Mouse (Mus musculus): ENCODE measurements at regions not wholly inside any gene's neighbourhood (a gene's known extent, or its start where the extent isn't known, plus 50 kb on each side); places are given as distances from the start of the nearest gene placed in this dataset.
A peak's percentile ranks its signal among the peaks of the same experiment; 100 is the strongest.

DNA sequence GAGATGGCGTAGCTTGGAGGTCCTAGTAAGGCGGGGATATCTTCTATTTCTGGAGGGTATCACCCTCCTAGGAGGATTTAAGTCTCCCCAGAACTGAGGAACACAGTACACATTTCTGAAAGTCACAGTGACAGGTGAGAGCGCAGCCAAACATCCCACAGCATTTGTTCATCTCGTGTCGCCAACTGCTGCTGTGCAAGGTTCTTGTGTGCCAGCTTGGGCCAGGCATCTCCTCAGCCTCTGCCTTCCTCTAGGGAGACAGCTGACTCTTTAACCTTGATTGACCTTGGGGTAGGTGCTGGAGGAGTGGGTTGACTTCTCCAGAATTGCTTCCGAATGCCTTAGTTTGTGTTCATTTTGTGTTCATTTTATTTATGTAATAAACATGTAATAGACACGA, 291.2 kb downstream of the Sec16b start:
- Histone ChIP-seq H3K4me1 (replicated peaks; ENCODE audit: control insufficient read depth, insufficient read depth, low read length) (no peaks in the 10 kb centered on the region), H3K9ac (ENCODE audit: low read depth, low read length) (no peak overlapping the region), H3K4me3 (ENCODE audit: low read depth, low read length) (no peak overlapping the region), H3K27me3 (ENCODE audit: control insufficient read depth, insufficient read depth, low read length) (no peaks in the 10 kb centered on the region), H3K4me2 (replicated peaks; ENCODE audit: low read depth, low read length) (no peak overlapping the region), H3K36me3 (ENCODE audit: control insufficient read depth, insufficient read depth, low read length) (no peaks in the 10 kb centered on the region), H3K27ac (ENCODE audit: low read depth, low read length) (no peak overlapping the region), H3K9me3 (ENCODE audit: control insufficient read depth, low read length) (no peaks in the 10 kb centered on the region)
- no peak for ATAC-seq (ENCODE audit: low FRiP score)
- WGBS = 96% methylated on average over 7 of the region's 7 CpGs
- DNase-seq (ENCODE audit: low spot score) = no peak

DNA sequence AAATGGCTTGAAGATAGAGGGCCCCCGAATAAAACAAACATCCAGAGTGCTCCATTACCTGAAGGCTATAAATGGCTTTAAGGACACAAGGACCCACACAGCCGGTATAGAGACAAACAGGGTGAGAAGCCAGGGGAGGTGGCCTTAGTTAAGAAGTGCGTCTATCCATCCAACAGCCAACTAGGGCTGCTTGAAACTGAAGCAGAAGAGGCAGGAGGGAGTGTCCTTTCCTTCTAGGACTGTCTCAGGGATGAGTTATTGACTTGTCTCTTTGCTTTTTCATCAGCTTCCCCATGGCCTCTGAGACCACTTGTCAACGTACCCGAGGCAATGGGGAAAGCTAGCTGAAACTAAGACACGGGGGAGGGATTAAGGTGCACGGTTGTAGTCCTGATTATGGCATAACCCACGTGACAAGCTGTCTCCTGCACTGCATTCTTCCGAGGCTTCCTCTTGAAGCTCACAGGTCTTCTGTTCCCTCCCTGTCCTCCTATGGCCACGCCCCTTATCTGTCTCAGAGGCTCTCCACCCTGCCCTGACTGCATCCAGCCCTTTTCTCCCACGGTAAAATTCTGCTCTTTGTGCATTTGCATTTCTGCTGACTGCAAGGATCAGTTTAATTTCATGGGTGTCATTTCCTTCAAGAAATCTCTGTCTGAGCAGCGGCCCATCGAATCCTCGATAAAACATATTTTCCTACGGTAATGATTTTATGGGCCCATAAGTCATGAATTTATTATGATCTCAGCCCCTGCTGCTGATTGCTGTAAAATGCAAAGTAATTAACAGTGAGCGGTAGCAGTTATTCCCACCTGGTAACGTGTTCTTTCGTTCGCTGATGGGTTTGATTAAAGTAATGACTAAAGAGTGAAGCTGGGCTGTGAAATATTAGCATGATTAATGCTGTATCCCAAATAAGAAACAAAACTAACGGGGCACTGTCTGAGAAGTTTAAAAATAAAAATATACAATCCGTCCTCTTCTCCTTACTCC, 292.3 kb downstream of the Sec16b start:
- Histone ChIP-seq H3K27ac (ENCODE audit: low read depth, low read length) (no peak overlapping the region), H3K4me3 (ENCODE audit: low read depth, low read length) (no peak overlapping the region), H3K9me3 (ENCODE audit: control insufficient read depth, low read length) (no peaks in the 10 kb centered on the region), H3K4me2 (replicated peaks; ENCODE audit: low read depth, low read length) (no peak overlapping the region), H3K36me3 (ENCODE audit: control insufficient read depth, insufficient read depth, low read length) (no peaks in the 10 kb centered on the region), H3K27me3 (ENCODE audit: control insufficient read depth, insufficient read depth, low read length) (no peaks in the 10 kb centered on the region), H3K9ac (ENCODE audit: low read depth, low read length) (no peak overlapping the region), H3K4me1 (replicated peaks; ENCODE audit: control insufficient read depth, insufficient read depth, low read length) (no peaks in the 10 kb centered on the region)
- 74% methylated on average over 21 of the region's 21 CpGs for WGBS
- DNase-seq (ENCODE audit: low spot score) = peak; percentile 3
- ATAC-seq (ENCODE audit: low FRiP score) = 0 out of 2 replicates have a peak, but pooled peaks have one; percentile 45

DNA sequence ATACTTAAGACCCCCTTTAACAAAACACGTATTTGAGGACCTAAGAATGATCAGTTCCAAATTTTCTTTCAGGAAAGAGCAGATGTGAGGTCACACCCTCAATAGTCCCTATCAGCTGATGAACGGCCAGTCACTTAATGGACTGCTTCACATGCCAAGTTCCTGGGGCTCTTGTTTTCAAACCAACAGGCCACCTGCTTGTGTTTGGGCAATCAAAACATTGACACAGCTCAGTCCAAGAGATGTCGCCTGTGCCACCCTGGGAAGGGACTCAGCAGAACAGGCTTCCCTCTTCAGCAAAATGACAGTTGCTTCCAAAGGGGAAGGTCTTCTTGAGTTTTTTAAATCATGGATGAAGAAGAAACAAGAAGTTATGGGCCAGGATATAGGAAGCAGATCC, 294.6 kb downstream of the Sec16b start:
- Histone ChIP-seq H3K4me2 (replicated peaks; ENCODE audit: low read depth, low read length) (no peak overlapping the region), H3K27me3 (ENCODE audit: control insufficient read depth, insufficient read depth, low read length) (no peaks in the 10 kb centered on the region), H3K9me3 (ENCODE audit: control insufficient read depth, low read length) (no peaks in the 10 kb centered on the region), H3K36me3 (ENCODE audit: control insufficient read depth, insufficient read depth, low read length) (no peaks in the 10 kb centered on the region), H3K4me1 (replicated peaks; ENCODE audit: control insufficient read depth, insufficient read depth, low read length) (no peaks in the 10 kb centered on the region), H3K4me3 (ENCODE audit: low read depth, low read length) (no peak overlapping the region), H3K9ac (ENCODE audit: low read depth, low read length) (no peak overlapping the region), H3K27ac (ENCODE audit: low read depth, low read length) (no peak overlapping the region)
- no peak for ATAC-seq (ENCODE audit: low FRiP score)
- 71% methylated on average over 3 of the region's 3 CpGs for WGBS
- no peak for DNase-seq (ENCODE audit: low spot score)

DNA sequence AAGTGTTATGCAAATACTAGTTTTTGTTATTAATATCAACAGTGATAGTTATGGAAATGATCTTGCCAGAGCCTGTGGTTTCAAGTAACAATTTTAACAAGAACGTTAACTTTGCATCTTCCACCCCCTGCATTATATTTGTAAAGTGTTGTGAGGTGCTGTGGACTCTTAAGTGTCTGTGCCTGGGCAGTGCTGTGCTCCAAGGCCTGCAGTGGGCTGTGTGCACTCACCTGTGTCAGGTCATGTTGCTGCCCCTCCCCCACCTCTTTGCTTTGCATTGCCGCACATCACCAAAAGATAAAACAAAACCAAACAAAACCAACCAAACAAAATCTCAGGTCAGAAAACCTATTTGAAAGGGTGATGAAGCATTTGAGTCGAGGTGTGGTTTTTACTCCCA, 297.7 kb downstream of the Sec16b start:
- H3K4me1 ChIP-seq (replicated peaks; ENCODE audit: control insufficient read depth, insufficient read depth, low read length) = no peaks in the 10 kb centered on the region
- DNase-seq (ENCODE audit: low spot score) (no peak), ATAC-seq (ENCODE audit: low FRiP score) (no peak)
- no peak overlapping the region for H3K4me3 ChIP-seq (ENCODE audit: low read depth, low read length)
- no peaks in the 10 kb centered on the region for H3K9me3 ChIP-seq (ENCODE audit: control insufficient read depth, low read length)
- no peak overlapping the region for H3K27ac ChIP-seq (ENCODE audit: low read depth, low read length)
- no peak overlapping the region for H3K9ac ChIP-seq (ENCODE audit: low read depth, low read length)
- H3K27me3 ChIP-seq (ENCODE audit: control insufficient read depth, insufficient read depth, low read length) = no peaks in the 10 kb centered on the region
- WGBS = 78% methylated on average over 3 of the region's 3 CpGs
- H3K4me2 ChIP-seq (replicated peaks; ENCODE audit: low read depth, low read length) = no peak overlapping the region
- H3K36me3 ChIP-seq (ENCODE audit: control insufficient read depth, insufficient read depth, low read length) = no peaks in the 10 kb centered on the region

DNA sequence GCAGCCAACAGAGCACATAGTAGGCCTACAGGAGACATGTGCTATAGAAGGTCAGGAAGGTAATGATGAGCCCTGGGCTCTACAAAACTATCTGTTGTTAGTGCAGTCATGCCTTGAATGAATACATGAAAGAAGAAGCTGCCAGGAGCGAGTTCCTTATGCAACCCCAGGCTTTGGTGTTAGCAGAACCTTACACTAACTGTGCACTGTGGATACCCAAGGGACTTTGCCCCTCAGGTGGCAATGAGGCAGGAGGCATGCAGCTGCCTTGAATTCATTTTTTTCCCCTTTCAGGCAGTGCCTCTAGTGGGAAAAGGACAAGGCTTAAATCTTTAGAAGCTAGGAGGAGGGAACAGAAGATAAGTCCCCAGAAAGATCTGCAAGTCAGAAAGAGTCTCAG, 299.8 kb downstream of the Sec16b start:
- H3K27me3 ChIP-seq (ENCODE audit: control insufficient read depth, insufficient read depth, low read length) = no peaks in the 10 kb centered on the region
- no peak overlapping the region for H3K4me2 ChIP-seq (replicated peaks; ENCODE audit: low read depth, low read length)
- no peaks in the 10 kb centered on the region for H3K9me3 ChIP-seq (ENCODE audit: control insufficient read depth, low read length)
- ATAC-seq (ENCODE audit: low FRiP score) = no peak
- no peaks in the 10 kb centered on the region for H3K36me3 ChIP-seq (ENCODE audit: control insufficient read depth, insufficient read depth, low read length)
- H3K4me1 ChIP-seq (replicated peaks; ENCODE audit: control insufficient read depth, insufficient read depth, low read length) = no peaks in the 10 kb centered on the region
- no peak for DNase-seq (ENCODE audit: low spot score)
- H3K27ac ChIP-seq (ENCODE audit: low read depth, low read length) = no peak overlapping the region
- WGBS = 87% methylated on average over 1 of the region's 1 CpGs
- H3K9ac ChIP-seq (ENCODE audit: low read depth, low read length) = no peak overlapping the region
- H3K4me3 ChIP-seq (ENCODE audit: low read depth, low read length) = no peak overlapping the region

DNA sequence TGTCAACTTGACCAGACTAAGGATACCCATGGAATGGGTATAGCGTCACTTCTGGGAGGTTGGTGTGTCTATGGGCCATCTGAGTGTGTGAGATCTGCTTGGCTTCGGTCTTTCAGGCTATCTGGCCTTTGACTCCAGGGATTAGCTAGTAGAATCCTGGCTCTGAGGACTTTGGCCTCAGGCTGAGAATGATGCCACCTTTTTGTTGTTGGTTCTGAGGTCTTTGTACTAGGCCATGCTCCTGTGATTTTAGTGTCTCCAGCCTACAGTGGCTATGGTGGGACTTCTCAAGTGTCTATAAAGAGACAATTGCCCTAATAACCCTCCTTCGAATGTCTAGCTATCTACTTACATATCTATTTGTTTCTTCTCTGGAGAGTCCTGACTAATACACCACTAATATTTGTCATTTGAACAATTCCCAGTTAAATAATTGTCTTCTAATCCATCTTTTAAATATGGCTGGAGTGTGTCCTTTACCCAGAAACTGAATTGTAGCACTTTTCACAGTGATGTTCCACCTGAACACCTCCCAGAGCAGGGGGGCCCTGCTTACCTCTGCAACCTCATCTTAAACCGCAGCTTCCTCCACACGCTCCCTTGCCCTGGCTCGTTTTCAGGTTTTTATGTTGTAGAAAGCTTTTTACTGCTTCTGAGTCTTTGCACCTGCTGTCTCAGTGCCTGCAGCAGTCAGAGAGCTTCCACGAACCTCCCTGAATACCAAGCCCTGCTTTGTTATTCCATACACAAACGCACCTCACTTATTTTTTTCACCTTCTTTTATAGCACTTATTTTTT, 303.3 kb downstream of the Sec16b start:
- Histone ChIP-seq H3K27me3 (ENCODE audit: control insufficient read depth, insufficient read depth, low read length) (no peaks in the 10 kb centered on the region), H3K9me3 (ENCODE audit: control insufficient read depth, low read length) (no peaks in the 10 kb centered on the region), H3K4me1 (replicated peaks; ENCODE audit: control insufficient read depth, insufficient read depth, low read length) (no peaks in the 10 kb centered on the region), H3K36me3 (ENCODE audit: control insufficient read depth, insufficient read depth, low read length) (no peaks in the 10 kb centered on the region), H3K27ac (ENCODE audit: low read depth, low read length) (no peak overlapping the region), H3K4me3 (ENCODE audit: low read depth, low read length) (no peak overlapping the region), H3K4me2 (replicated peaks; ENCODE audit: low read depth, low read length) (no peak overlapping the region), H3K9ac (ENCODE audit: low read depth, low read length) (no peak overlapping the region)
- DNase-seq (ENCODE audit: low spot score) (no peak), ATAC-seq (ENCODE audit: low FRiP score) (no peak)
- 91% methylated on average over 8 of the region's 8 CpGs for WGBS

DNA sequence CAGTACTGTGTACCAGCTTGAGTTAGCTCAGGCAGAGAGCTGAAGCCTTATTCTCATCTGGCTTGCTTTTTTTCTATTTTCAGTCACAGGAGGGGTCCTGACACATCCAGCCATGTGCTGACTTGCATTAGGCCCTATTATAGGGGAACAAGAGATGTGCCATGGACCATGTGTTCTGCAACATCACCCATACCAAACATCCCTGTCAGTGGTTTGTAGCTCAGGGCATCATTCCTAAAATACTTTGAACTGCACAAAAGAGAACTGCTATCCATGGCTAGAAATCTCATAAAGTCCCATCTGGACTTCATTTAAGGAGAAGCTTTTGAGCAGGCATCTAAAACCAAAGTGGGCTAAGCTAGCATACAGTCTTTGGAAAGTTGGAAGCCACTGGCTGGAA, 304.1 kb downstream of the Sec16b start:
- Histone ChIP-seq H3K4me2 (replicated peaks; ENCODE audit: low read depth, low read length) (no peak overlapping the region), H3K9ac (ENCODE audit: low read depth, low read length) (no peak overlapping the region), H3K4me3 (ENCODE audit: low read depth, low read length) (no peak overlapping the region), H3K4me1 (replicated peaks; ENCODE audit: control insufficient read depth, insufficient read depth, low read length) (no peaks in the 10 kb centered on the region), H3K36me3 (ENCODE audit: control insufficient read depth, insufficient read depth, low read length) (no peaks in the 10 kb centered on the region), H3K27me3 (ENCODE audit: control insufficient read depth, insufficient read depth, low read length) (no peaks in the 10 kb centered on the region), H3K27ac (ENCODE audit: low read depth, low read length) (no peak overlapping the region), H3K9me3 (ENCODE audit: control insufficient read depth, low read length) (no peaks in the 10 kb centered on the region)
- no peak for ATAC-seq (ENCODE audit: low FRiP score)
- DNase-seq (ENCODE audit: low spot score) = no peak

DNA sequence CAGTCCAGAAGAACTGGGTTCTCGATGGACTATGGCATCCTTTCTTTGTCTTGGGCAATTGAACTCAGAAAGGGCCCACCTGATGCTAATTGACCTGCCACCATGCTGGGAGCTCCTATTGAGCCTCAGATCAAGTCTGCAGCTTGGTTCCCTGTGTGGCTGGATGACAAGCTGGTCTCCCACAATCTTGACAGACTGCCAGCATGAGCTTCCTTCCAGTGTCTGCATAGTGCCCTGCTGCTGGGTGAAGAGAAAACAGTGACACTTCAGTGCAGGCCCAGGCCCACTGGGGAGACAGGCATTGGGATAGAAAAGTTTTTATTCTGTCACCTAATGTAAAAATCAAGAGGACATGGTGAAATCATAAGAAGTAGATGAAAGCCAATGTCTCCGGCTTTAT, 321.4 kb downstream of the Sec16b start:
- no peaks in the 10 kb centered on the region for H3K27me3 ChIP-seq (ENCODE audit: control insufficient read depth, insufficient read depth, low read length)
- no peaks in the 10 kb centered on the region for H3K9me3 ChIP-seq (ENCODE audit: control insufficient read depth, low read length)
- H3K4me3 ChIP-seq (ENCODE audit: low read depth, low read length) = no peak overlapping the region
- H3K9ac ChIP-seq (ENCODE audit: low read depth, low read length) = no peak overlapping the region
- ATAC-seq (ENCODE audit: low FRiP score) (no peak), DNase-seq (ENCODE audit: low spot score) (no peak)
- H3K36me3 ChIP-seq (ENCODE audit: control insufficient read depth, insufficient read depth, low read length) = no peaks in the 10 kb centered on the region
- no peaks in the 10 kb centered on the region for H3K4me1 ChIP-seq (replicated peaks; ENCODE audit: control insufficient read depth, insufficient read depth, low read length)
- no peak overlapping the region for H3K4me2 ChIP-seq (replicated peaks; ENCODE audit: low read depth, low read length)
- no peak overlapping the region for H3K27ac ChIP-seq (ENCODE audit: low read depth, low read length)
- WGBS = 54% methylated on average over 2 of the region's 2 CpGs
